Mouse (Mus musculus) embryo, embryonic 10.5 days (tissue): Measurements from ENCODE around the gene Prune2.
A peak's percentile ranks its signal among the peaks of the same experiment; 100 is the strongest.

Experiments used
- DNase-seq: peaks from one replicate; pipeline ENCODE4 v3.0.0-alpha.2; 2015; ENCODE audit warnings: low spot score

Prune2 gene

GRCm38 (mm10) chr19:17207141-17207540 is 251.2 kb downstream of the Prune2 start:
- DNase-seq: no peak

- DNase-seq: no peak
These were observed 254.6 kb downstream of the Prune2 start for GRCm38 (mm10) chr19:17210541-17210940.

GRCm38 (mm10) chr19:17214896-17215520 is 259.1 kb downstream of the Prune2 start:
- DNase-seq: no peak

- DNase-seq: no peak
These were observed 262.3 kb downstream of the Prune2 start for GRCm38 (mm10) chr19:17218195-17218594.

GRCm38 (mm10) chr19:17223801-17224200 is 267.9 kb downstream of the Prune2 start:
- DNase-seq: no peak

GRCm38 (mm10) chr19:17225570-17226083 is 269.7 kb downstream of the Prune2 start:
- DNase-seq: no peak

GRCm38 (mm10) chr19:17226096-17226495 is 270.2 kb downstream of the Prune2 start:
- no peak for DNase-seq

GRCm38 (mm10) chr19:17230013-17230412 is 274.1 kb downstream of the Prune2 start:
- no peak for DNase-seq

- DNase-seq: no peak
These were observed 282.6 kb downstream of the Prune2 start for GRCm38 (mm10) chr19:17238471-17238870.

GRCm38 (mm10) chr19:17240170-17241077 is 284.5 kb downstream of the Prune2 start:
- DNase-seq: no peak

- DNase-seq: no peak
These were observed 285.3 kb downstream of the Prune2 start for GRCm38 (mm10) chr19:17241206-17241605.

GRCm38 (mm10) chr19:17242962-17243361 is 287.0 kb downstream of the Prune2 start:
- DNase-seq: no peak

- no peak for DNase-seq
These were observed 288.6 kb downstream of the Prune2 start for GRCm38 (mm10) chr19:17244544-17244943.

- DNase-seq: no peak
These were observed 291.5 kb downstream of the Prune2 start for GRCm38 (mm10) chr19:17247352-17247925.

GRCm38 (mm10) chr19:17249691-17250090 is 293.8 kb downstream of the Prune2 start:
- DNase-seq: no peak

GRCm38 (mm10) chr19:17250801-17251200 is 294.9 kb downstream of the Prune2 start:
- DNase-seq: no peak

- DNase-seq: no peak
These were observed 295.5 kb downstream of the Prune2 start for GRCm38 (mm10) chr19:17251453-17251852.

- no peak for DNase-seq
These were observed 296.9 kb downstream of the Prune2 start for GRCm38 (mm10) chr19:17252845-17253244.

- peak; percentile 32 for DNase-seq
These were observed 299.6 kb downstream of the Prune2 start for GRCm38 (mm10) chr19:17255511-17255910.

GRCm38 (mm10) chr19:17256388-17256787 is 300.5 kb downstream of the Prune2 start:
- DNase-seq: peak; percentile 17

GRCm38 (mm10) chr19:17256867-17257266 is 300.9 kb downstream of the Prune2 start:
- DNase-seq: no peak

- no peak for DNase-seq
These were observed 307.3 kb downstream of the Prune2 start for GRCm38 (mm10) chr19:17263181-17263580.
